Mouse (Mus musculus) kidney, postnatal 36 days (tissue): ENCODE measurements at regions not wholly inside any gene's neighbourhood (a gene's known extent, or its start where the extent isn't known, plus 50 kb on each side); places are given as distances from the start of the nearest gene placed in this dataset.

Experiments used
- DNase-seq, 2 experiments: peaks; one replicate each; pipeline ENCODE4 v3.0.0; 2021 to 2022; ENCODE audit warnings: mixed read lengths in 2 of 2

DNA sequence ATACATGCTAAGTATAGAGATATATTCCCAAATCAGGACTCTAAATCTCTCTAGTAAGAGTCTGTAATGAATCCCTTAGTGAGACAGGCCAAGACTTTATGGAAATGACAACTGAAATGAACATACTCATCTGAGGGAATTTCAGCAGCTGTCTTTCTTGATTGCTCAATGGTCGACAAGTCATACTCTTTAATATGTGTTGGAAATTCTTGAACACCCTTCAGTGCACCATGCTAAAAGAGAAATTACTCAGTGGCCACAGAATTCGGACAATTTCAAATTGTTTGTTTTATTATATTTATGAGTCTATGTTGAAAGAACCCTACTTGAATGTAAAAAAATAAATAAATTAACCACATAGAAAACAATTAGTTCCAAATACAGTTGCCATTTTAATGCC is 802.1 kb downstream of the Nr2f2 start:
- DNase-seq: no peak

DNA sequence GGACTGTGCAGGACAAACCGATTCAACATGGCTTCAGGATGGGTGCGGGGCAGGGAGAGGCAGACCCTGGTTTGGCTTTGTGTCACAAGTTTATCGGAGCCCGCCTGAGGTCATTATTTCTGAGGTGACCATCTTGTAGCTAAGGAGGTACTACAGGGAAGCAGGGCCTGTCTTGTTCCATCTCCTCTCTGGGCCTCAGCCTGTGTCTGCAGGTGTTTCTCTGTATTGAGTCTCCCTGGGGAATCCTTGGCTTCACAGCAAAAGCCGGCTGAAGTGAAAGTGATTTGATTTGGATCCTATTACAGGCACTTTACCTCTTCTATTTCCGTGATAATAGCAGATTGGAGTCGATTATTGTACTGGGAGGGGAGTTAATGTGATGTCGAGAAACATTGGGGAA is 805.7 kb upstream of the Arrdc4 start:
- no peak for DNase-seq

DNA sequence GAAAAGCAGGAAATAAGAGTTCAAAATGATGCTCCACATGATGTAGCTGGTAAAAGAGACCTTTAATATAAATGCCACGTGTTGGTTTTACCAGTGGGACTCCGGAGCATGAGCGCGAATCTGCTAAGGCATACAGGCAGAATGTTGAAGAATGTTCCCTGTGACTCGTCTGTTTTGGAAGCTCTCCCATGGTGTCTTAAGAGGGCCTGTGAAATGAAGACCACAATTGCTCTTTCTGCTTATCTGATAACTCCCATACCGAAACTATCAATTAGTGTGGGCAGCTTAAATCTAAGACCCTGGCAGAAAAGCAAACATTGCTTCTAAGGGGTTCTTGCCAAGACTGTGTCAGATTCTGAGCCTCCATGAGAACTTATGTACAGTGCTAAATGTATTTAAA is 804.9 kb upstream of the Arrdc4 start:
- no peak for DNase-seq

- DNase-seq: no peak
Observed at GRCm38 (mm10) chr7:69536072-69536471, 787.0 kb upstream of the Arrdc4 start.

DNA sequence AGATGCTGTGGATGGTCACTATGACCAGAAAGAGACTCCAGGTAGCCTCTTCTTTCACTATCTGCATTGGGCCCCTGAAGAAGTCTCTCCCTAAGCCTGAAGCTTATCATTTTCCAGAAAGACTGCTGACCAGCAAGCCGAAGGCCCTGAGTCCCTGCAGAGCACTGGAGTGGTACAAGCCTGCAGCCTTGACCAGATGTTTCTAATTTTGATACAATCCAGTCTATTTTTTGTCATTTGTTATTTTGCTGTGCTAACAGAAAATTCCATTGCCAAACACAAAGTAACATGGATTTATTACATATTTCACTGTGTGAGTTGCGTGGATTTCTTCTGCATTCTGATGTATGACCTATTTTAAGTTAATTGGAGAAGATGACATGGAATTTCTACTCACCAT is 764.9 kb upstream of the Arrdc4 start:
- no peak for DNase-seq

DNA sequence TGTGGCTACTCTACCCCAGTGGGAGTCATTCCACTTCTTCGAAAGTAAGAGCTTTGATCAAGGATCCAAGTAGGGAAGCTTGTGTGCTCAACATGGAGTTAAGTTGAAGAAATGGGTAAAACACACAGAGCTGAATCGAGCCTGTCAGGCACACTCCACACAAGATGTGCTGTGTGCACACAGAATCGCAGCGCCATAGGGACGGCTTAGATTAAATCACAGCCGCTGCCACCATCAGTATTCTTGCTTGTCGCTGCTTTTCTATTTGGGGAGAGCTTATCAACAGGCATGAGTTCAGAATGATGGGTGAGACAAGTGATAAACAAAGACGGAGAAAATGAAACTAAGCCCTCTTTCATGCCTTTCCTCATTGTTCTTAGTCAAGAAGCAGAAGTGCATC is 761.3 kb upstream of the Arrdc4 start:
- DNase-seq: no peak

DNA sequence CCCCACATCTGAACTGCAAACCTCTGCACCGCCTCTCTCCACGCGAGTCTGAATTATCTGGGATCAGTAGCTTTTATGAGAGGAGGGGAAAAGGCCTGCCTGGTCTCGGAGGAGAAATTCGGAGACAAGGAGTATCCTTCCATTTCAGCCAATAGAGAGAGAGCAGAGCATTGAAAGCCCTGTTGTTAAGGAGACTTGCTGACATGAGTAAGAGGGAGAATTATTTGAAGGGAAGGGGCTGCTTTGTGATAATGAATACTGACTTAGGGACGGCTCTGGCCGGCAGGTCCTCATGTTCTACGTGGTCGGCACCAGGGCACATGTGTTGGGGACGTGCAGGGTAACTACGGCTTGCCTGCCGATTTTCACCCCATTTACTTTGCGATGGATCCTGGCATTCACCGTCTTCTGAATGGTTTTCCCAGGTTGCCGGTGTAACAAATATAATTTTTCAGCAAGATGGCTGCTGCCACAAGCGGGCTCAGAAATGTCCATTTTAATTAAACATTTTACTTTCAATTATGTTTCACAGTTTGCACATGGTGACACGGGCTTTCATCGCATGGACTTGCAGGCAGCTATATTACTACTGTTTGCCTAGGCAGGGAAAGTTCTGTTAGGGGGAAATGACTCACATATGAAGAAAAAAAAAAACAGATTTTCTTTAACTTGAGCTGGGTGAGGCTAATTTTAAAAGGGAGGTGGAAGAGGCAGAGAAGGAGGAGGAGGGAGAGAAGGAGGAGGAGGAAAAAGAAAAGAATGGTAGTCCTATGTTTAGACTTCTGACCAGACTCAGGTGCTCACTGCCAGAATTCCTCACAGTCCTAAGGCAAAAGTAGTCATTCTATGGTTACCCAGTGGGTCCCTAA is 744.3 kb upstream of the Arrdc4 start:
- no peak for DNase-seq

DNA sequence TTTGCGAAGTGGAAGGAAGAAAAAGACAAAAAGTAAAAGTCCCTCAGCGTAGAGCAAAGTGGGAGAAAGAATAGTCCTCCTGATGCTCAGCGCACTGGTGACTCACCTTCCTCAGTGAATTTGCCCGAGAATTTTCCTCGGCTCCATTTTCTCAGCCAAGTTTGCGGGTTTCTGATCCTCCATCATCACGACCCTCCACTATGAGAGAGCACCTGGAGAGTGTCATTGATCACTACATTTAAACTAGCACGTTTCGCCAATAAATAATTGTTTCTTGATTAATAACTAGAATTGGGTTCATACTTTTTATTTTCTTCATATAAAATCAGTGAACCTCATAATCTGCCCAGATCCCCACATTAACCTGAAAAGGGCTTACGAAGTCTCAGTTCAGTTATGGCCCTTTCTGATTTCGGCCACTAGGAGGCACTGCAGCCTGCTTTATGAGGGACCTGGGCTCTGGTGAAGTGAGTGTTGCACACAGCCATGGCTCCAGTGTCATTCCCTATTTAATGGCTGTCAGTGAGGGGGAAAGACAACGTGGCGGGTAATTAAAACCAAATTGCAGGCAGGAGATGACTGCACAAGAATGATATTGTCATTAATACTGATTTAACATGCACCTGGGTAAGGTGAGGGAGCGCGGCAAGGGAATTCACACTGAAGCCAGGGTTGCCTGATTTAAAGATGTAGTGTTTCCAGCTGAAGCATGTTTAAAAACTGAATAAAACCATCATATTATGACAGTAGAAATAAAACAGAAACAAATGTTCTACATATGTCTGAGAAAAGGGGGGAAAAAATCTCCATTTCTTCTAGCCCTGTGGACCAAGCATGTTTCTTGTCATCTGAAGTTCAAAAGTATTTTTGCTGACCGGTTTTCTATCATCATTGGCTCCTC is 741.8 kb upstream of the Arrdc4 start:
- peak; percentile 67 to 89 for DNase-seq

GRCm38 (mm10) chr7:69488630-69489029 is 739.6 kb upstream of the Arrdc4 start:
- no peak for DNase-seq

- DNase-seq: no peak
Observed at GRCm38 (mm10) chr7:69487111-69487510, 738.1 kb upstream of the Arrdc4 start.

DNA sequence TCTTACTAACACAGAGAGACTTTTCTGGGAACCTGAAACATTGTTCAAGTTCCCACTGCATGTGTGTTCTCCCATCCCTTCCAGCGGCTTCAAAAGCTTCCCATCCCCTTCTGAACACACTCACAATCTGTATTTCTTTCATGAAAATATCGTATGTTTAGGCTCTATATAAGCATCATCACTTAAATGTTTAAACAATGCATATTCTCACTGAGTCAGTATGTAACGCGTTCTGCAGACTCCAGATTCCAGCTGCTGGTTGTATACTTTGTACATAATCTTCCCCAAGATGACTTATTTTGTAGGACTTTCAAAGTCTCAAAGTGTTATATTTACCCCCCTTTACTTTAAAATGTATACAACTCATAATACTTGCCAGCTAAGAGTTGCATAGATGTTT is 735.5 kb upstream of the Arrdc4 start:
- no peak for DNase-seq
